Mouse (Mus musculus): ENCODE data around the gene Rnf182. TPM values are rescaled to one million over a fixed set of nuclear protein-coding genes. Genes with fewer than 3 reads are reported as not detected.
A peak's percentile ranks its signal among the peaks of the same experiment; 100 is the strongest.

The Rnf182 gene
- polyA plus RNA-seq, 2 experiments from 2014 or later, result 0.86 TPM; not detected in 1

- ATAC-seq, result no peak
These were observed 843 bp upstream of the Rnf182 start for GRCm38 (mm10) chr13:43614667-43615066.

GRCm38 (mm10) chr13:43615194-43615576 is 325 bp upstream of the Rnf182 start:
- no peak for ATAC-seq

- no peak for ATAC-seq
These were observed 1.0 kb downstream of the Rnf182 start for GRCm38 (mm10) chr13:43616551-43616950.

GRCm38 (mm10) chr13:43619550-43620175 is 4.2 kb downstream of the Rnf182 start:
- ATAC-seq, result no peak

DNA sequence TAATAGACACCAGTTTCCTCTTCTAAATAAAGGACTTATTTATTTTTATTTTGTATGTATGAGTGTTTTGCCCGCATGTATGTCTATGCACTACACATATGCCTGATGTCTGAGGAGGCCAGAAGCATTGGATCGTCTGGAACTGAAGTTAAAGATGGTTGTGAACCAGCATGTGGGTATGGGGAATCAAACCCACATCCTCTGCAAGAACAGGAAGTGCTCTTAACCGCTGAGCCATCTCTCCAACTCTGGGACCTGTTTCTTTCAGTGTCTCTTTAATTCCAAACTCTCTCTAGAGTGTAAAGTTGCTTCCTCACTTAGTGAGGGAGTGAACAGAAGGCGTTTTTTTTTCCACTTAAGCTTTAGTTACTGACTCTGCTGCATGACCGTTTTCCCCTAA is 12.4 kb downstream of the Rnf182 start:
- ATAC-seq, result peak; percentile 52

GRCm38 (mm10) chr13:43629785-43630184 is 14.3 kb downstream of the Rnf182 start:
- ATAC-seq, result no peak

GRCm38 (mm10) chr13:43631266-43631665 is 15.8 kb downstream of the Rnf182 start:
- ATAC-seq, result no peak

- ATAC-seq, result no peak
These were observed 17.5 kb downstream of the Rnf182 start for GRCm38 (mm10) chr13:43633024-43633423.

- ATAC-seq, result no peak
These were observed 22.2 kb downstream of the Rnf182 start for GRCm38 (mm10) chr13:43637720-43638119.

GRCm38 (mm10) chr13:43644991-43645390 is 29.5 kb downstream of the Rnf182 start:
- no peak for ATAC-seq

- no peak for ATAC-seq
These were observed 33.0 kb downstream of the Rnf182 start for GRCm38 (mm10) chr13:43648556-43648955.

- ATAC-seq, result no peak
These were observed 35.8 kb downstream of the Rnf182 start for GRCm38 (mm10) chr13:43651277-43651676.

GRCm38 (mm10) chr13:43654091-43654490 is 38.6 kb downstream of the Rnf182 start:
- no peak for ATAC-seq

GRCm38 (mm10) chr13:43663225-43663624 is 47.7 kb downstream of the Rnf182 start:
- ATAC-seq, result no peak

DNA sequence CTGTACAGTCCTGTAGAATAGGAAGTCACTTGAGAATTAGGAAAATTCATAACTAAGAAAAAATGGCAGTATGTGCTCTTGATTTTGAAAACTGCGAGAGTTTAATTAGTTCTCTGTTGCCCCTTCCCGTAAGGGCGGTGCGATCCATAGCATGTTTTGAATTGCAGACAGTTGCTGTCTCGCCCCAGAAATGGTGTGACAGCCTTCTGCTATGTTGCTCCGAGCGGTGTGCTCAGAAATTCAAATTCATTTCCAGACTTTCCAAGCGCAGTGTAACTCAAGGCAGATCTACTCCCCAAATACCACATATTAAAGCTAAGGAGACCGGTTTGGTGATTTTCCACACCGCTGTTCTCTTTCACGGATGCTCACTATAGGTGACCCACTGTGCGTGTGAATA is 50.6 kb downstream of the Rnf182 start:
- ATAC-seq, result no peak

- ATAC-seq, result no peak
These were observed 51.4 kb downstream of the Rnf182 start for GRCm38 (mm10) chr13:43666920-43667319.

DNA sequence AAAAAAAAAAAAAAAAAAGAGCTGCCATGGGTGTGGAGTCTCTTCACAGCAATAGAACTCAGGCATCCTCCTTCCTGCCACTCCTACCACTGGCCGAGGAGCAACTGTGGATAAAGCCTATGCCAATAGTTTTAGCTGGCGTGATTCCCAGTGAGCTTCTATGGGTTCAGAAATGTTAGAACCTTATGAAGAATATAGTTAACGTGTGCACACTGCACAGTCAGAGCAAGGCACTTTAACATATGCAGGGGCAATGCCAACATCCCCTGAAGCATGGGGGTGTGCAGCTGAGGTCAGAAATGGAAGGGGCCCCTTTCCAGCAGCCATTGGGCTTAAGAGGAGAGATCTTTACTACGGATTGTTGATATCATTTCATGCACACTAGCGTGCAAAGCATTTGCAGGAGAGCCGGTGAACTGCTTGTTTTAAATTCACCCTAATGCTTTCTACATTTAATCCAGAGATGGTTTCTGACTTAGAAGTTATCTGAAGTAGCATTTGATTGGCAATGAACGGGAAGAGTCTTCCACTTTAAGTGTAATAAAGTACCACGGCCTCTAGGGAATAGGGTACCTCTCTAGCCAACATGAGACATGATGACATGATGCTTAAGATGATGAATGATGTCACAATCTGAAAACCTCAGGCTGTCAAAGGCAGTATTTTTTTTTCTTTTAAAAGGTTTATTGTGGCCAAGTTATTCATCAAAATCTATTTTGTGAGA is 61.8 kb downstream of the Rnf182 start:
- ATAC-seq, result no peak

- ATAC-seq, result no peak
These were observed 62.4 kb downstream of the Rnf182 start for GRCm38 (mm10) chr13:43677883-43678244.

DNA sequence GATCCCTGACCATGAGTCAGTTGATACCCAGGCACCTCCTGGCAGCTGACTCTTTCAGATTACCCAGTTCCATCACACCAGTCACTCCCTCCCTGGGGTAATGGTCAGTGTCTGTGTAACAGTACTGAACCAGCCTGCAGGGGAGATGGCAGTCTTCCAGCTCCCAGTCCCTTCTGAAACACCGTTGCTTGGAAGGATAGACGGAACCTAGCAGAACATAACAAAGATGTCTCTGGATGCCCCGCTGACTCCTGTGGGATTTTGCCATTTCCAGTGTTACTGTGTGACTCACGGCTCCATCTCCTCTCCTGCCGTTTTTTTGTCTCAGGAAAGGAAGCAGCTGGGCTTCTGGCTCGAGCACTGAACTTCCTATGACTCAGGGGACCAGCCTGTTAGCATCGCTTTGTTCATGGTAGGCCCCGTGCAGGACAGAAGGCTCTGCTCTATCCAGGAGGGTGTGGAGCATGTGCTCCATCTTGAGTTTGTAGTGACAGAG is 69.0 kb downstream of the Rnf182 start:
- no peak for ATAC-seq

GRCm38 (mm10) chr13:43688065-43688464 is 72.6 kb downstream of the Rnf182 start:
- ATAC-seq, result no peak

DNA sequence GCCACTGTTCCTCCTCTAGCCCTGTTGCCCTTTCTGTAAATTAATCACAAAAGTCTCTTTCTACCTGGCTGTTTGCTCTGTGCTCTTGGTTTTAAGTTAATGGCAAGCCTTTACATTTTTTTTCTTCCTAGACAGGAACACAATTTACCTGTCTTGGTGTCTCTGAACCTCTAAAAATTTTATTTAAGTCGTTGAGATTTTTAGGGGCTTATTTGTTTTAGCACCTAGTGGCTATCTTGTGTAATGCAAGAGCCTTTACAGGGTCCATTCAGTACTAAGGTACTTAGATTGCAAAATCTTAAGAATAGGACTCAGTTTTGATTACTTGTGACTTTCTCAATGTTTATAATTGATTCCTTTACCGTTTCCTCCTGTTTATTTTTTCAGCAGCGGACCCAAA is 76.2 kb downstream of the Rnf182 start:
- no peak for ATAC-seq

DNA sequence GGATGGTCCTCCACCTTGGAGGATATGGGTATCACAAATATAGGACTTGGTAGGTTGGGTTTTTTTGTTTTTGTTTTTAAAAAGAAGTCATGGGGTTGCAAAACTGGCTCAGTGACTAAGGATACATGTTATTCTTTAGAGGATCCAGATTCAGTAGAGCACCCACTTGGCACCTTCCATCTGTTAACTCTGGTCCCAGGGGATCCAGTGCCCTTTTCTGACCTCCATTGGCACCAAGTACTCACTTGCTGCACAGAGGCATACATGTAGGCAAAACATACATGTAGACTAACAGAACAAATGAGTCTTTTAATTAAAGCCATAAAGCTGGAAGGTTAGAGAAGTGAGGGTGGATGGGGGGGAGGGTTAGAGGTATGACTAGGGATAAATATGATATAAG is 80.0 kb downstream of the Rnf182 start:
- ATAC-seq, result no peak

DNA sequence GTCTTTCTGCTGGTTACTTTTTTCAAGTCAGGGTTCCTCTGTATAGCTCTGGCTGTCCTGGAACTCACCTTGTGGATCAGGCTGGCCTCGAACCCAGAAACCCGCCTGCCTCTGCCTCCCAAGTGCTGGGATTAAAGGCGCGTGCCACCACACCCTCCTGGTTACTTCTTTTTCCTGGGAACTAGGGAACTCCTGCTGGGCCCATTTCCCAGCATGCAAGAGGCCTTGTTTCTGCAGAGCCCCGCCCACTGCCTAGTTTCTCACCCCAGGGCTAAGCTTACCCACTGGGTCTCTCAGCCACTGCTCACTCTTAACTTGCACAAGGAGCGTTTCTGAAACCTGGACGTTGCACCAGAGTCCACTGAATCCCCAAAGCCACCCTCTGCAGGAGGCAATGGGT is 80.5 kb downstream of the Rnf182 start:
- ATAC-seq, result no peak

DNA sequence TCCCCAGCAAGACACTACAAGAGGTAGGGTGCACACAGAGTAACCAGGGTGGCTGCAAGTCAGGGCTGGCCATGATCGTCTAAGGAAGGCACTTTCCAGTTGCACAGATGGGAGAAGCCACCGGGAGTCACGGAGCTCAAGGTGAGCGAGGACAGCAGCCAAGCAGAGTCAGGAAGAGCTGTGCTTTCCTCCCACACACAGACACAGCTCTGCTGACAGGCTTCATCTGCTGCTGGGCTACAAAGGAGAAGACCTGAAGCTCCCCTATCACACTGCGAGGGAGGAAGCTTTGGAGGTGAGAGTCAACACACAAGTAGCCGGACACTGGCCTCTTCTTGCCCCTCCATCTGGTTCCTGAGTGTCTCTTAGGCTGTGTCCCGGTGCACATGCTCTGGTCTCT is 83.0 kb downstream of the Rnf182 start:
- no peak for ATAC-seq

Measured in activated CD4-positive, CD25-positive, alpha-beta regulatory T cell, adult 4 months (primary cell).